Mouse (Mus musculus) C2C12 (cell line): Measurements from ENCODE around the gene Fgd6. TPM values are rescaled to one million over a fixed set of nuclear protein-coding genes. Genes with fewer than 3 reads are reported as not detected.

Source experiments
- H3K27me3 ChIP-seq: one replicate; pipeline ENCODE4 v1.6.1; 2011; ENCODE audit not compliant: control insufficient read depth, insufficient read depth, insufficient read length
- H3K36me3 ChIP-seq: one replicate; pipeline ENCODE4 v1.6.1; 2011; ENCODE audit not compliant: control insufficient read depth, insufficient read depth
- H3K4me3 ChIP-seq: one replicate; pipeline ENCODE4 v1.5.1; 2011; ENCODE audit warnings: mild to moderate bottlenecking, control low read depth; ENCODE audit not compliant: poor library complexity, insufficient read depth, severe bottlenecking
- H3K79me2 ChIP-seq: one replicate; pipeline ENCODE4 v1.6.1; 2011; ENCODE audit not compliant: control insufficient read depth, insufficient read depth
- H3K79me3 ChIP-seq: one replicate; pipeline ENCODE4 v1.6.1; 2011; ENCODE audit warnings: low read depth, control low read depth
- H3ac ChIP-seq: one replicate; pipeline ENCODE3; 2011; ENCODE audit warnings: low read depth; ENCODE audit not compliant: control insufficient read depth, insufficient read length
- CEBPB ChIP-seq: IDR thresholded peaks from one replicate; pipeline ENCODE4 v1.6.1; 2011; ENCODE audit warnings: low read depth, mild to moderate bottlenecking, control low read depth, moderate library complexity
- CTCF ChIP-seq: IDR thresholded peaks from one replicate; pipeline ENCODE4 v1.5.1; 2011; ENCODE audit not compliant: control insufficient read depth, insufficient read depth, insufficient read length
- FOSL1 ChIP-seq: IDR thresholded peaks from one replicate; pipeline ENCODE4 v1.8.0; 2011; ENCODE audit warnings: mild to moderate bottlenecking, low read length; ENCODE audit not compliant: poor library complexity, insufficient read depth, severe bottlenecking
- MAX ChIP-seq: IDR thresholded peaks from one replicate; pipeline ENCODE4 v1.6.1; 2011; ENCODE audit warnings: mild to moderate bottlenecking, control low read depth
- MYOD1 ChIP-seq: IDR thresholded peaks from one replicate; pipeline ENCODE4 v1.6.1; 2011; ENCODE audit warnings: low read depth; ENCODE audit not compliant: control insufficient read depth, insufficient read length
- MYOG ChIP-seq: IDR thresholded peaks from one replicate; pipeline ENCODE4 v1.6.1; 2011; ENCODE audit not compliant: control insufficient read depth, insufficient read length; ENCODE audit errors: extremely low read depth
- USF1 ChIP-seq: IDR thresholded peaks from one replicate; pipeline ENCODE4 v1.6.1; 2011; ENCODE audit warnings: low read depth, mild to moderate bottlenecking, control low read depth, moderate library complexity
- polyA plus RNA-seq: library from polyadenylated mRNA; unstranded; fragments of >200 nt; fragmentation: generic; extraction: Trizol; gene quantifications from one replicate; pipeline ENCODE4 v1.2.1, GENCODE M21; 2012; ENCODE audit warnings: missing spikeins

Fgd6 gene
- polyA plus RNA-seq, 1 experiment, result 1.3 TPM

GRCm38 (mm10) chr10:94009991-94010679, 25.7 kb upstream of the Fgd6 start:
- H3K27me3 ChIP-seq, result no peaks in the 10 kb centered on the region
- H3K79me3 ChIP-seq, result peaks cover 6% of the 10 kb centered on the region
- no peak overlapping the region for H3K4me3 ChIP-seq
- H3K36me3 ChIP-seq, result peaks cover 3% of the 10 kb centered on the region
- H3ac ChIP-seq, result no peak overlapping the region
- peaks cover 5% of the 10 kb centered on the region for H3K79me2 ChIP-seq
- TF ChIP-seq MYOG, result no peak
- TF ChIP-seq USF1, result no peak
- no peak for TF ChIP-seq FOSL1
- TF ChIP-seq CEBPB, result no peak
- TF ChIP-seq MAX, result no peak
- TF ChIP-seq CTCF, result no peak
- TF ChIP-seq MYOD1, result no peak

GRCm38 (mm10) chr10:94011024-94011423, 24.8 kb upstream of the Fgd6 start:
- no peak overlapping the region for H3K4me3 ChIP-seq
- H3ac ChIP-seq, result no peak overlapping the region
- peaks cover 5% of the 10 kb centered on the region for H3K79me2 ChIP-seq
- peaks cover 6% of the 10 kb centered on the region for H3K79me3 ChIP-seq
- no peak for TF ChIP-seq CTCF
- TF ChIP-seq CEBPB, result no peak
- TF ChIP-seq FOSL1, result no peak
- no peak for TF ChIP-seq MYOG
- no peak for TF ChIP-seq MYOD1
- no peak for TF ChIP-seq USF1
- TF ChIP-seq MAX, result no peak
- H3K36me3 ChIP-seq, result no peaks in the 10 kb centered on the region
- H3K27me3 ChIP-seq, result no peaks in the 10 kb centered on the region

GRCm38 (mm10) chr10:94013196-94013595, 22.6 kb upstream of the Fgd6 start:
- Histone ChIP-seq H3K79me3 (peaks cover 6% of the 10 kb centered on the region), H3K4me3 (no peak overlapping the region), H3K27me3 (no peaks in the 10 kb centered on the region), H3K79me2 (peaks cover 12% of the 10 kb centered on the region), H3K36me3 (no peaks in the 10 kb centered on the region), H3ac (no peak overlapping the region)
- peak; percentile 41 for TF ChIP-seq CTCF
- no peak for TF ChIP-seq USF1
- no peak for TF ChIP-seq CEBPB
- no peak for TF ChIP-seq MAX

- TF ChIP-seq USF1, result no peak
- TF ChIP-seq MYOG, result no peak
- no peak for TF ChIP-seq MYOD1
- TF ChIP-seq CTCF, result no peak
- TF ChIP-seq CEBPB, result no peak
- TF ChIP-seq FOSL1, result no peak
- no peak for TF ChIP-seq MAX
- H3K79me3 ChIP-seq, result peaks cover 6% of the 10 kb centered on the region
- H3K4me3 ChIP-seq, result no peak overlapping the region
- H3ac ChIP-seq, result no peak overlapping the region
- no peaks in the 10 kb centered on the region for H3K36me3 ChIP-seq
- peaks cover 18% of the 10 kb centered on the region for H3K79me2 ChIP-seq
- H3K27me3 ChIP-seq, result no peaks in the 10 kb centered on the region
These were observed 21.6 kb upstream of the Fgd6 start for GRCm38 (mm10) chr10:94014200-94014599.

- Histone ChIP-seq H3K27me3 (no peaks in the 10 kb centered on the region), H3K79me3 (peaks cover 6% of the 10 kb centered on the region), H3K36me3 (no peaks in the 10 kb centered on the region), H3K79me2 (peaks cover 18% of the 10 kb centered on the region), H3K4me3 (no peak overlapping the region), H3ac (no peak overlapping the region)
- TF ChIP-seq CEBPB (no peak), MAX (no peak), MYOD1 (no peak), USF1 (no peak), CTCF (no peak), FOSL1 (no peak), MYOG (no peak)
These were observed 18.3 kb upstream of the Fgd6 start for GRCm38 (mm10) chr10:94017455-94017854.

GRCm38 (mm10) chr10:94020587-94020986, 15.2 kb upstream of the Fgd6 start:
- Histone ChIP-seq H3K27me3 (no peaks in the 10 kb centered on the region), H3K36me3 (no peaks in the 10 kb centered on the region), H3K79me3 (peaks cover 1% of the 10 kb centered on the region), H3K4me3 (no peak overlapping the region), H3ac (no peak overlapping the region), H3K79me2 (peaks cover 19% of the 10 kb centered on the region)
- TF ChIP-seq USF1 (no peak), CEBPB (no peak), FOSL1 (no peak), MYOD1 (no peak), MAX (no peak), CTCF (no peak), MYOG (no peak)
